Mouse (Mus musculus) skeletal muscle tissue, adult 2 months (tissue): Measurements from ENCODE around the gene Sirpa.
A peak's percentile ranks its signal among the peaks of the same experiment; 100 is the strongest.

Experiments
- DNase-seq: peaks from one replicate; pipeline ENCODE4 v3.0.0-alpha.2; 2012; ENCODE audit warnings: low read depth, low spot score

Sirpa gene

GRCm38 (mm10) chr2:129632324-129632723 is 39.7 kb downstream of the Sirpa start:
- DNase-seq = no peak

- DNase-seq = peak; percentile 85
These were observed 40.6 kb downstream of the Sirpa start for GRCm38 (mm10) chr2:129633077-129633732.

GRCm38 (mm10) chr2:129633982-129634381 is 41.3 kb downstream of the Sirpa start:
- DNase-seq = no peak

GRCm38 (mm10) chr2:129652616-129653015 is 60.0 kb downstream of the Sirpa start:
- no peak for DNase-seq

- no peak for DNase-seq
These were observed 61.0 kb downstream of the Sirpa start for GRCm38 (mm10) chr2:129653632-129654031.

- DNase-seq = no peak
These were observed 61.8 kb downstream of the Sirpa start for GRCm38 (mm10) chr2:129654233-129654950.

- no peak for DNase-seq
These were observed 62.4 kb downstream of the Sirpa start for GRCm38 (mm10) chr2:129655033-129655432.

GRCm38 (mm10) chr2:129658796-129659195 is 66.2 kb downstream of the Sirpa start:
- DNase-seq = no peak

- no peak for DNase-seq
These were observed 67.4 kb downstream of the Sirpa start for GRCm38 (mm10) chr2:129660020-129660419.

GRCm38 (mm10) chr2:129662484-129662883 is 69.8 kb downstream of the Sirpa start:
- DNase-seq = no peak

- no peak for DNase-seq
These were observed 79.3 kb downstream of the Sirpa start for GRCm38 (mm10) chr2:129671911-129672310.

- peak; percentile 58 for DNase-seq
These were observed 82.5 kb downstream of the Sirpa start for GRCm38 (mm10) chr2:129674935-129675634.

- no peak for DNase-seq
These were observed 85.0 kb downstream of the Sirpa start for GRCm38 (mm10) chr2:129677664-129678063.

GRCm38 (mm10) chr2:129679066-129679465 is 86.4 kb downstream of the Sirpa start:
- DNase-seq = no peak

- DNase-seq = no peak
These were observed 87.6 kb downstream of the Sirpa start for GRCm38 (mm10) chr2:129680236-129680635.
